Mouse (Mus musculus): Measurements from ENCODE around the gene Crip2.

Gene Crip2

GRCm38 (mm10) chr12:113130732-113131131 is 9.3 kb upstream of the Crip2 start:
- no peak for DNase-seq (ENCODE audit: extremely low read depth, insufficient read length, low spot score)

- DNase-seq (ENCODE audit: extremely low read depth, insufficient read length, low spot score), result no peak
Measured at GRCm38 (mm10) chr12:113131601-113132000, 8.4 kb upstream of the Crip2 start.

- peak; percentile 42 for DNase-seq (ENCODE audit: extremely low read depth, insufficient read length, low spot score)
Measured at GRCm38 (mm10) chr12:113132567-113132966, 7.5 kb upstream of the Crip2 start.

- DNase-seq (ENCODE audit: extremely low read depth, insufficient read length, low spot score), result no peak
Measured at GRCm38 (mm10) chr12:113133260-113133659, 6.8 kb upstream of the Crip2 start.

- no peak for DNase-seq (ENCODE audit: extremely low read depth, insufficient read length, low spot score)
Measured at GRCm38 (mm10) chr12:113133861-113134403, 6.1 kb upstream of the Crip2 start.

GRCm38 (mm10) chr12:113134502-113134901 is 5.5 kb upstream of the Crip2 start:
- DNase-seq (ENCODE audit: extremely low read depth, insufficient read length, low spot score), result no peak

- no peak for DNase-seq (ENCODE audit: extremely low read depth, insufficient read length, low spot score)
Measured at GRCm38 (mm10) chr12:113135401-113135800, 4.6 kb upstream of the Crip2 start.

- DNase-seq (ENCODE audit: extremely low read depth, insufficient read length, low spot score), result no peak
Measured at GRCm38 (mm10) chr12:113136492-113137020, 3.5 kb upstream of the Crip2 start.

- no peak for DNase-seq (ENCODE audit: extremely low read depth, insufficient read length, low spot score)
Measured at GRCm38 (mm10) chr12:113137260-113138213, 2.5 kb upstream of the Crip2 start.

GRCm38 (mm10) chr12:113138291-113138690 is 1.7 kb upstream of the Crip2 start:
- no peak for DNase-seq (ENCODE audit: extremely low read depth, insufficient read length, low spot score)

- no peak for DNase-seq (ENCODE audit: extremely low read depth, insufficient read length, low spot score)
Measured at GRCm38 (mm10) chr12:113138901-113139864, 853 bp upstream of the Crip2 start.

- DNase-seq (ENCODE audit: extremely low read depth, insufficient read length, low spot score), result peak; percentile 83
Measured at GRCm38 (mm10) chr12:113140616-113141411, 778 bp downstream of the Crip2 start.

GRCm38 (mm10) chr12:113141531-113141973 is 1.5 kb downstream of the Crip2 start:
- peak; percentile 44 for DNase-seq (ENCODE audit: extremely low read depth, insufficient read length, low spot score)

GRCm38 (mm10) chr12:113142021-113142975 is 2.3 kb downstream of the Crip2 start:
- DNase-seq (ENCODE audit: extremely low read depth, insufficient read length, low spot score), result peak; percentile 84

- no peak for DNase-seq (ENCODE audit: extremely low read depth, insufficient read length, low spot score)
Measured at GRCm38 (mm10) chr12:113143164-113143563, 3.1 kb downstream of the Crip2 start.

GRCm38 (mm10) chr12:113144001-113144756 is 4.1 kb downstream of the Crip2 start:
- DNase-seq (ENCODE audit: extremely low read depth, insufficient read length, low spot score), result peak; percentile 66

- no peak for DNase-seq (ENCODE audit: extremely low read depth, insufficient read length, low spot score)
Measured at GRCm38 (mm10) chr12:113144886-113145285, 4.8 kb downstream of the Crip2 start.

- no peak for DNase-seq (ENCODE audit: extremely low read depth, insufficient read length, low spot score)
Measured at GRCm38 (mm10) chr12:113145591-113145990, 5.6 kb downstream of the Crip2 start.
